Mouse (Mus musculus) cerebellum, adult 8-10 months (tissue): ENCODE data around the gene Rps23.
"Not testable (repeated sequence)": the region's sequence is repeated elsewhere in the genome, so short reads cannot be mapped to it uniquely, and the experiment has no call there.

ENCODE experiments used
- DNase-seq: peaks from one replicate; pipeline ENCODE4 v3.0.0; 2022

Rps23 gene

GRCm38 (mm10) chr13:90922751-90923612 lies at the start of gene Rps23:
Gene Rps23 (plus strand): TSS chr13:90922958.
- peak; percentile 90 for DNase-seq

GRCm38 (mm10) chr13:90881727-90882429 lies 40.9 kb upstream of the Rps23 start:
- no peak for DNase-seq

- DNase-seq = no peak
Observed at GRCm38 (mm10) chr13:90885856-90886532, 36.8 kb upstream of the Rps23 start.

DNA sequence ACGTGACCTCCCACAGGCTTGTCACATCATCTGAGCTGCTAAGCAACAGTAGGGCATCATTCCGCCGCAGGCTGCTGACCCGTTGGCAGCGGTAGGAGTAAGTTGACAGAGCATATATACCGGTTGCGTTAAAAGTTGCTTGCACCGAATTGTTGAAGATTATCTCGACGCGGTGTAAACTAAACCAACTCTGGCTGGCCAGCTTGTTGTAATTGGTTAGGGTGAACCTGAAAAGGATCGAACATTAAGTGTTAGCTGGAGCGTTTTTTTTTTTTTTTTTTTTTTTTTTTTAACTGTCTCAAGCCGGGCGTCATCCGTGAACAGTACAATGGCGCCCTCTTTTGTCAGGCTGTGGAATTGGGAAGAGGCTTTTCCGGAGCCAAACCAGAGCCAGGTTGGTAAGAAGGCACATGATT lies 36.2 kb upstream of the Rps23 start:
- DNase-seq = peak; percentile 46

DNA sequence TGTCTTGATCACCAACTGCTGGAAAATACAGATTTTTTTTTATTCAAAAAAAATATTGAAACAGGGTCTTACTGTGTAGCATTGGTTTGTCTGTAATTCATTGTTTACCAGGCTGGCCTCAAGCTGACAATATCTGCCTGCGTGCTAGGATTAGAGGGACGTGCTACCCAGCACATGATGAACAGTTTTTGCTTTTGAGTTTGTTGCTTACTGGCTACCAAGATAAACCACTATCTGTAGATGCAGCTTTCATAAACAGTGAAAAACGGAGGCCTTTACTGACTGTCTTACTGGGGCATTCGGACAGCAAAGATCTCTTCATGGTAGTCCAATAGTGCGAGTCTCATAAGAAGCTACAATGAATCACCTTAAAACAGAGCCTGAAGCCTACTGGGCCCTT lies 32.6 kb upstream of the Rps23 start:
- no peak for DNase-seq

- DNase-seq = no peak
Observed at GRCm38 (mm10) chr13:90894819-90895218, 27.9 kb upstream of the Rps23 start.

GRCm38 (mm10) chr13:90896098-90896497 lies 26.7 kb upstream of the Rps23 start:
- peak; percentile 9 for DNase-seq

GRCm38 (mm10) chr13:90896821-90897220 lies 25.9 kb upstream of the Rps23 start:
- no peak for DNase-seq

GRCm38 (mm10) chr13:90905176-90905575 lies 17.6 kb upstream of the Rps23 start, which contains the start of gene Atp6ap1l:
Gene Atp6ap1l (minus strand): TSS chr13:90905355.
- DNase-seq = no peak

- no peak for DNase-seq
Observed at GRCm38 (mm10) chr13:90907376-90907775, 15.4 kb upstream of the Rps23 start.

DNA sequence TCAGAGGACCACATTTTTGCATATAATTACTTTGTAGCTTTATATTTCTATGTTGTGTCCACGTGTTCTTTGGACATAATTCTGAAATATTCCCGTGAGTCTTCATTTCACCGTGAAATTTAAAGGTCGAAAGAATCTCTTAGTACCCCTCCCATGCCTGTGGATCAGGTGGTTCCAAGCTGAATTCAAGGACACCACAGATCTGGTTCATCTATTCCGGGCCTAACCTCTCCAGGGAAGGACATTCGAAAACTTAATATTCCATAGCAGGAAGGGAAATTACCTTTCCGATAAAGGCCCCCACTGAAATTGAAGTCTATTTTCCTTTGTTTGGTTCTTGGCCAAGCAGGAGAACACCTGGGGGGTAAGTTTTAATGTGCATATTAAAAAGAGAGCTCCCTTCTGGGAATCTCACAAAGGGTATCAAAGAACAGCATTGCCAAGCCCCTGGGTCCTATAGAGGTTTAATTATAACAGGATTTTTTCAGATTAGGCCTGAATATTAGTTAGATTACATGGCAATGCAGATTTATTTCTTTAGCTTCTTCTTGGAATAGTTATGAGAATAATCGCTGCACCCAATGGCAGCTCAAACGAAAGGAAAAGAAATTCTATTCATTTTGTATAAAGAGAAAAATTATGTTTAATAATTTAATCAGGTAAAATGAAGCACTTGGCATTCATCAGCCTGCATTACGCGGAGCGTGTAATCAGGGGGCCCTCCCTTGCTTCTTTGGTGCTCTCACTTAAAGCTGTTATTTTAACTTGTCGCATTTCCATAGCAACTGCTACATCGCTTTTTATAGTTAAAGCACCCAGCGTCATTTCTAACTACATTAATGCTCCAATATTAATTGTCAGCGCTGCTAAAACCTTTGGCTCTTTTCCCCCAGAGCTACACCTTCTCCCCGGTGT lies 9.7 kb upstream of the Rps23 start:
- no peak for DNase-seq

GRCm38 (mm10) chr13:90913675-90914192 lies 9.0 kb upstream of the Rps23 start:
- no peak for DNase-seq

- no peak for DNase-seq
Observed at GRCm38 (mm10) chr13:90914721-90915120, 8.0 kb upstream of the Rps23 start.

GRCm38 (mm10) chr13:90923617-90924016 lies 859 bp downstream of the Rps23 start:
- DNase-seq = not testable (repeated sequence)

GRCm38 (mm10) chr13:90924072-90924471 lies 1.3 kb downstream of the Rps23 start:
- DNase-seq = no peak

DNA sequence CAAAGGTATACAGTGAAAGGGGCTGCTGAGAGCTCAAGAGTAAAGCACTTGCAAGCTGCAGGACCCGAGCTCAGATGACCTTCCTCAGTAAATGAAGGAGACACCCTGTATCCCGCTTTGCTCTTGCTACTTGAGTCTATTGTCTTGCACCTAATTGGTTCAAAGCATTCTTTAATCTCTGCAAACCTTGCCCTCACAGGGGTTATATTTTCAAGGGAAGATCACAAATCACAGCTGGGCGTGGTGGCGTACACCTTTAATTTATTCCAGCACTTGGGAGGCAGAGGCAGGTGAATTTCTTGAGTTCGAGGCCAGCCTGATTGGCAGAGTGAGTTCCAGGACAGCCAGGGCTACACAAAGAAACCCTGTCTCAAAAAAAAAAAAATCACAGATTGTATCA lies 2.4 kb downstream of the Rps23 start:
- DNase-seq = no peak

DNA sequence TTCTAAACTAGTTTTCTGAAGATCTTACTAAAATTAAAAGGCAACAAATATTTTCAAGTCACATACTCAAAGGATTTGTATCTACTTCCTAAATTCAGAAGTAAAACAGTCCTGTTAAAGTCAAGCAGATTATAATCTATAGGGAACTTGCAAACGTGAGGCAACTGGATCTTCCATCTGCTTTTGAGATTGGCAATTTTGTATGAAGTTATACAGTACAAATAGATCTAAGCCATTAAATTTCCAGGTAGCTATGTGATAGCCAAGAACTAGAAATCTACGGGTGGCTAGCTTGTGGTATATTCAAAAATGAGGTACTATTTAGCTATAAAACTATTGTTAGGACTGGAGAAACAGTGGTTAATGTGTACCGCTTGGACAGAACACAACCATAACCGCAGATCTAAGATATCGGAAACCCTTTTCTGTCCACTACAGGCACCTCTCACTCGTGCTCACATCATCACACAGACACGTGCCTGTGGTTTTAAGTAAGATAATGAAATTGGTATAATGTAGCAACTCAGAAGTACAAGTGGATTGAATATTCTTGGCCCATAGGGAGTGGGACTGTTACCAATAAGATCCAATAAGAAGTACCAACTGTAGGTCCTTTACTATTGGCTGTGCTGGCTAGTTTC lies 3.5 kb downstream of the Rps23 start:
- DNase-seq = no peak

DNA sequence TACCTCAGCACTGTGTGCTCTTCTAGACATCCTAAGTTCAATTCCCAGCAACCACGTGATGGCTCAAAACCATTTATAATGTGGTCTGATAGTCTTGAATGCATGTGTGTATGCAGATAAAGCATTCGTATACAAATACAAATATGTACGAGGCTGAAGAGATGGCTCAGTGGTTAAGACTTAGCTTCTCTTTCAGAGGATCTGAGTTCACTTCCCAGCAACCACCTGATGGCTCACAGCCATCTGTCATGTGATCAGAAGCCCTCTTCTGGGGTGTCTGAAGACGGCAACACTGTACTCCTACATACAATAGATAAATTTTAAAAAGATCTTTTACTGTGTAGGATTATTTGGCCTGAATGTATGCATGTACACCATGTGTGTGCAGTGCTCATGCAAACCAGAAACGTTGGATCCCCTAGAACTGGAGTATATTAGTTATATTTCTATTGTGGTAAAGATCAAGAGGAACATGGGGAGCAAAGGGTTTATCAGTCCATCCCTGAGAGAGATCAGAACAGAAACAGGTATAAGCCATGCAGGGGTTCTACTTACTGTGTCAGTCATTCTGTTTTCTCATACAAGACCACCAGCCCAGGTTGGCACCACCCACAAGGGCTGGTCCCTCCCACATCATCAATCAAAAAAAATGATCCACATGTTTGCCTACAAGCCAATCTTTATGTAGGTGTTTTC lies 4.3 kb downstream of the Rps23 start:
- no peak for DNase-seq

GRCm38 (mm10) chr13:90928266-90928665 lies 5.5 kb downstream of the Rps23 start:
- DNase-seq = not testable (repeated sequence)

DNA sequence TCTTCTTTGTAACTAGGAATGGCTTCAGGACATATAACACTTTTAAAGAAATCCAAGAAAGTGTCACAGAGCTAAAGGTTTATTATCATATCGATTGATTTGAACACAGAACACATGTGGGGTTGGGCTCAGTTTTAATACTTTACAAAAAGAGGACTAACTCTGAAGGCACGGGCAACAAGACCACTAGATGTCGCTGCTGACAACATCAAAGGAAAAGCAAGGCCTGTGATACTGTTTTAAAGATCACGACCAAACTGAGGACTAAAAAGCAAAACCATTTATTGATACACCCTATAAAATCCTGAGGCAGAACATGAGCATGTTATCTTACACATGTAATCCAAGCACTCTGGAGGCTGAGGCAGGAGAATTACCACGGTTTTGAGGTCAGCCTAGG lies 7.1 kb downstream of the Rps23 start:
- DNase-seq = peak; percentile 61

GRCm38 (mm10) chr13:90933256-90933655 lies 10.5 kb downstream of the Rps23 start:
- DNase-seq = no peak
